Mouse (Mus musculus) hindbrain, postnatal 0 days (tissue): ENCODE measurements around the gene Gm20388. TPM values are rescaled to one million over a fixed set of nuclear protein-coding genes. Genes with fewer than 3 reads are reported as not detected.

Source experiments
- ATAC-seq: fragments of 200-750 bp; cut with Nextera tagmentation; 2 replicates; pipeline ENCODE4 v1.8.0; 2017; ENCODE audit warnings: mild to moderate bottlenecking, moderate TSS enrichment, moderate library complexity
- DNase-seq: peaks from one replicate; pipeline ENCODE4 v3.0.0-alpha.2; 2015; ENCODE audit warnings: low spot score
- H3K27ac ChIP-seq: fragments of 300-500 bp; sonication (generic); 2 replicates; pipeline ENCODE4 v1.5.1; 2014; ENCODE audit warnings: mild to moderate bottlenecking
- H3K27me3 ChIP-seq: fragments of 300-500 bp; sonication (generic); 2 replicates; pipeline ENCODE4 v1.6.1; 2014; ENCODE audit warnings: low read length, mixed read lengths; ENCODE audit not compliant: insufficient read depth
- H3K36me3 ChIP-seq: fragments of 300-500 bp; sonication (generic); 2 replicates; pipeline ENCODE4 v1.6.1; 2014; ENCODE audit warnings: low read length, mixed read lengths; ENCODE audit not compliant: insufficient read depth
- H3K4me1 ChIP-seq: fragments of 300-500 bp; sonication (generic); 2 replicates; pipeline ENCODE4 v1.6.1; 2014; ENCODE audit warnings: antibody characterized with exemption, low read length, mixed read lengths; ENCODE audit not compliant: insufficient read depth
- H3K4me2 ChIP-seq: fragments of 300-500 bp; sonication (generic); 2 replicates; pipeline ENCODE4 v1.6.1; 2014; ENCODE audit warnings: low read depth, mild to moderate bottlenecking, low read length, moderate library complexity, mixed read lengths
- H3K4me3 ChIP-seq: fragments of 300-500 bp; sonication (generic); 2 replicates; pipeline ENCODE4 v1.5.1; 2014; ENCODE audit warnings: low read length
- H3K9ac ChIP-seq: fragments of 300-500 bp; sonication (generic); replicated peaks from 2 replicates; pipeline ENCODE4 v1.6.1; 2014; ENCODE audit warnings: mild to moderate bottlenecking, low read length, moderate library complexity, mixed read lengths
- H3K9me3 ChIP-seq: fragments of 300-500 bp; sonication (generic); 2 replicates; pipeline ENCODE4 v1.6.1; 2016; ENCODE audit warnings: low read length, mixed read lengths
- CTCF ChIP-seq: IDR thresholded peaks from 2 replicates; pipeline ENCODE4 v1.5.1; 2016; ENCODE audit warnings: antibody characterized with exemption, control low read depth, low read depth
- WGBS: fragments of 180-500 bp; shearing (Covaris S2); extraction: QIAGEN DNeasy Blood & Tissue Kit; methylation state at CpG from one replicate; pipeline ENCODE4 v1.1.7; 2014; 5-methylcytosine and 5-hydroxymethylcytosine counted together
- polyA plus RNA-seq: library from polyadenylated mRNA; unstranded; fragments of >200 nt; fragmentation: Nextera tagmentation; extraction: Ambion mirVana; gene quantifications from 2 replicates; pipeline ENCODE4 v1.2.1, GENCODE M21; 2015
- total RNA-seq: library from RNA; depleted of rRNA; stranded (reverse); fragments of >200 nt; gene quantifications from 2 replicates; pipeline ENCODE4 v1.2.3, GENCODE M21; 2014

Gene Gm20388
- total and polyA plus RNA-seq, 2 experiments from 2014 or later: 71.3 TPM; not detected in 1

DNA sequence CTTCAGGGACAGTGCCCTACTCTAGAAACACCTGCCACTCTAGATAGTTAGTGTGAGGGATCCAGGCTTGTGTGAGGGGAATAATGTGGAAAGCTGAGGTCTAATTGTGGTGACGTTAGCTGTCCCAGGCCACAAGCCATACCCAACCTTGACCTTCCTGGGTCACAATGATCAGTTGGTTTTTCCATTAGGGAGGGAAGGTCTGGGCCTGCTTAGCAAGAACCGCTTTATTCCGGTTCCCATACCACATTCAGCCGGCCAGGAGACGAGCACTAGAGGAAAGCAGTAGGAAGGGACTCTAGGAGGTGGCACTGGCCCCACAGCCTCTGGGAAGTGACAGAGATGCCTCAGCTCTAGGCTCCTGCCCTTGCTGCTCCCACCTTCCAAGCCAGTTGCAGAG is 253.4 kb downstream of the Gm20388 start:
- H3K9ac ChIP-seq: no peak overlapping the region; the same call in 1 of the 2 replicates
- WGBS: 89% methylated on average over 5 of the region's 5 CpGs
- no peaks in the 10 kb centered on the region for H3K9me3 ChIP-seq
- H3K4me1 ChIP-seq: peaks cover 16% of the 10 kb centered on the region
- H3K27ac ChIP-seq: no peak overlapping the region
- peaks cover 3% of the 10 kb centered on the region for H3K36me3 ChIP-seq
- H3K4me2 ChIP-seq: no peak overlapping the region
- no peak for TF ChIP-seq CTCF
- H3K27me3 ChIP-seq: no peaks in the 10 kb centered on the region
- DNase-seq: no peak
- no peak for ATAC-seq
- H3K4me3 ChIP-seq: no peak overlapping the region

DNA sequence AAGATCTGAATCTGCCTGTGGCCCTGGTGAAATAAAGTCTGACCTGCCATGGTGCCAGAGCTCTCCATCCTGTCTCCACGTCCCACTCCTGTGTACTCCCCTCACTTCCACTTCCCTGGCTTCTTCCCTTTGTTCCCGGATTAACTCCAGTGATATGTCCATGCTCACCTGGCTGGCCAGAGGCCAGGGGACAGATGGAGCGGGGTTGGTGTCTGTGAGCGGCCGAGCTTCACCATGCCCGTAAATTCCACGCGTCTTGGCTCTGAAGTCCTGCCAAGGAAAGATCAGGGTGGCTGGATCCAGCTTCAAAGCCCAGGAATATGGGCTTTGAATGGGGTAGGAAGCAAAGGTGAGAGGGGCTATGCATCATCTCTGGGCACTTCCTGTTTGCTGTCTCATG is 256.5 kb downstream of the Gm20388 start:
- H3K36me3 ChIP-seq: no peaks in the 10 kb centered on the region; the same call in none of the 2 replicates
- no peak overlapping the region for H3K4me3 ChIP-seq
- 64% methylated on average over 8 of the region's 8 CpGs for WGBS
- ATAC-seq: no peak
- no peak for TF ChIP-seq CTCF
- H3K27me3 ChIP-seq: no peaks in the 10 kb centered on the region
- H3K4me1 ChIP-seq: peaks cover 13% of the 10 kb centered on the region
- no peak overlapping the region for H3K4me2 ChIP-seq
- no peak overlapping the region for H3K27ac ChIP-seq
- H3K9ac ChIP-seq: no peak overlapping the region
- no peaks in the 10 kb centered on the region for H3K9me3 ChIP-seq
- DNase-seq: no peak

DNA sequence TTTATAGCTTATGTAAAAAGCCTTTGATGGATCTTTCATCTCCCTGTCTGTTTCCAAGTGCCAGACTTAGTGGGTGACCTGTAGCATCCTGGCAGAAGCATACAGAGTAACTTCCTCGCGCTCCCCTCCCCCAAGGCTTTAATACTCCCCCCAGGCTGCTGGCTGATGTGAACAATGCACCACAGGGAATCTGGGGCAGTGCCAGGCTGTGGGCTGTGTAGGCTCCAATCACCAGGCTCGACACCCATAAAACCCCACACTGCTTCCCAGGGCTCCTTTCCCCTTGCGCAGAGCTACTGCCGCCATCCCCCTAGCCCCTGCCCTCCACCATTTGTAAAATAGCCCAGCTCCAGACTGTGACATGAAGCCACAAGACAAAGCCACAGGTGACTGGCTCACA is 257.2 kb downstream of the Gm20388 start:
- WGBS: 28% methylated on average over 5 of the region's 5 CpGs
- H3K9ac ChIP-seq: 0 out of 2 replicates have a peak overlapping the region, but pooled peaks have one; percentile 9

DNA sequence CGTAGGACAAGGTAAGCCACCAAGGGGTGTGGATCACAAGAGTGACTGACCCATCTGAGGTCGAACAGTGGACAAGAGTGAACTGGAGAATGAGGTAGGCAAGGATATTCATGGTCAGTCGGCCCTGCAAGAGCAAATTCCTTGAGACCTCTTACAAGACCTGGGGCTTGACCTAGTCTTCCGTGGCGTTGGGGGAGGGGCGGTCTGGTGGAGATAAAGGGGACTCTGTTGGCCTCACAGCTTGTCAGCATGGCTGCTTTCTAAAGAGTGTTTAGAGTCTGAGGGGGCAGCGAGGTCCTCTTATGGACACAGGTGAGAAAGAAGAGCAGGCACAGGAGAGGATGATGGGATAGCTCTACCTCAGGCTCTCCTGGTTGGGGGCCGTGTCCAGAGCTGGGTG is 258.5 kb downstream of the Gm20388 start:
- TF ChIP-seq CTCF: no peak
- H3K9ac ChIP-seq: no peak overlapping the region
- no peak overlapping the region for H3K4me2 ChIP-seq
- H3K36me3 ChIP-seq: no peaks in the 10 kb centered on the region
- WGBS: 43% methylated on average over 8 of the region's 8 CpGs
- no peak overlapping the region for H3K27ac ChIP-seq
- DNase-seq (no peak), ATAC-seq (no peak)
- H3K27me3 ChIP-seq: no peaks in the 10 kb centered on the region
- H3K4me3 ChIP-seq: no peak overlapping the region
- H3K4me1 ChIP-seq: peaks cover 13% of the 10 kb centered on the region
- H3K9me3 ChIP-seq: no peaks in the 10 kb centered on the region

More for the DNA sequence above, 257.2 kb downstream of the Gm20388 start:
- Histone ChIP-seq H3K4me2 (no peak overlapping the region), H3K36me3 (no peaks in the 10 kb centered on the region), H3K9me3 (no peaks in the 10 kb centered on the region), H3K4me3 (no peak overlapping the region), H3K27me3 (no peaks in the 10 kb centered on the region), H3K4me1 (peaks cover 13% of the 10 kb centered on the region), H3K27ac (peak overlapping the region; percentile 56; the same call in 1 of the 2 replicates)
- peak; percentile 13; the same call in 1 of the 2 replicates for ATAC-seq
- DNase-seq: peak; percentile 39
- no peak for TF ChIP-seq CTCF

DNA sequence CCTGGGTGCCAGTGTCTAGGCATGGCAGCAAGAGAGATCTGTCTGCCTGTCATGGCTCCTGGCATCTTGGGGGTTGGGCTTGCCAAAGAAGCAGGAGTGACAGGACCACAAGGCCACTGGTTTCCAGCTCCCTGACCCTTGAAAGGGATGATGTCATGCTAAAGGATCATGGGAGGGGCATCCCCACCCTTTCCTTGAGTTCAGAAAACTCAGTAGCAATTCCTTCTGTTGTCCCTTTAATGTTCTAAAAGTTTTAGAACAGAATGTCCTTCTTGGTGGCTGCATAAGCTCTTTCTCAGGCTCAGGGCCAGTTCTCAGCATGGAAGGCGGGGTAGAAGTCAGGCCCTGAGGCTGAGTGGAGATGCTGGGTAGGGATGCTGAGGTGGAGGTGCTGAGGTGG is 262.6 kb downstream of the Gm20388 start:
- Histone ChIP-seq H3K36me3 (no peaks in the 10 kb centered on the region), H3K4me3 (no peak overlapping the region), H3K27ac (no peak overlapping the region), H3K4me2 (no peak overlapping the region), H3K27me3 (no peaks in the 10 kb centered on the region), H3K9me3 (no peaks in the 10 kb centered on the region), H3K4me1 (peaks cover 22% of the 10 kb centered on the region), H3K9ac (no peak overlapping the region)
- no peak for ATAC-seq
- DNase-seq: no peak
- no peak for TF ChIP-seq CTCF
- WGBS: 61% methylated on average over 1 of the region's 1 CpGs

DNA sequence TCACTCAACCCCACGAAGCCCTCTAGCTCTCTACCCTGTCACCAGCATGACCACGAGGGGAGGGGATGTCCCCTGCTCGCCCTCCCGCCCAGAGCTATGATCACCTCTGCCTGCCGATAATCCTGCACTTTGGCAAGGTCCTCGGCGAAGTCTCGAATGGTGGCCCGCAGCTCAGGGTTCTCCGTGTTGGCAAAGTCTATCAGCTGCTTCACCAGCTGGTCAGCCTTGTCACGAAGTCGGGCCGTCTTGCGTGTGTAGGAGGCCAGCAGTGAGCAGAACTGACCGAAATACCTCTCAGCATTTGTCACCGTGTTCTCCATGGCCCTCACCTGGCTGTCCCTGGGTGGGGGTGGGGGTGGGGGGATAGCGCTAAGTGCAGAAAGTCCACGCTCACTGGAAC is 264.0 kb downstream of the Gm20388 start:
- H3K27me3 ChIP-seq: no peaks in the 10 kb centered on the region
- ATAC-seq (no peak), DNase-seq (no peak)
- no peaks in the 10 kb centered on the region for H3K9me3 ChIP-seq
- TF ChIP-seq CTCF: no peak
- no peaks in the 10 kb centered on the region for H3K36me3 ChIP-seq
- H3K4me1 ChIP-seq: peaks cover 23% of the 10 kb centered on the region
- H3K4me3 ChIP-seq: no peak overlapping the region
- H3K9ac ChIP-seq: no peak overlapping the region
- 42% methylated on average over 18 of the region's 18 CpGs for WGBS
- no peak overlapping the region for H3K27ac ChIP-seq
- H3K4me2 ChIP-seq: no peak overlapping the region

DNA sequence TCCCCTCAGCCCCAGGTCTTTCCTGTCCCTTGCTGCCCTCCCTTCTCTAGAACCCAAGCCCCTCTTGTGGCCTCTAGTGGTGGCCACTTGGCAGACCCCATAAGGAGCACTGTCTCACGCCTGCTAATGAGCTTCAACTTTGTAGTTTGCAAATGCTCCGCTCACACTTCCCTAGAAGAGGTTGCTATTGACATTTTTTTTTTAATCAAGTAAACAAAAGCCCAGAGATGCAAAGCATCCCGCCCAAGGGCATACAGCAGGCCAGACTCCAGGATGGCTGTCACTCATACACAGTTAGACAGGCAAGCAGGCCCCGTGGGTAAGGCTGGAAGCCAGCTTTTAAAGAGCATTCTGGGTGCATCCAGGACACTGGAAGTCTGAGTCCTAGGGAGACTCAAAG is 266.0 kb downstream of the Gm20388 start:
- DNase-seq (no peak), ATAC-seq (no peak)
- peak overlapping the region; percentile 42; the same call in 1 of the 2 replicates for H3K4me2 ChIP-seq
- no peaks in the 10 kb centered on the region for H3K9me3 ChIP-seq
- peaks cover 23% of the 10 kb centered on the region for H3K4me1 ChIP-seq
- H3K4me3 ChIP-seq: no peak overlapping the region
- TF ChIP-seq CTCF: peak; percentile 27
- no peak overlapping the region for H3K9ac ChIP-seq
- 19% methylated on average over 4 of the region's 4 CpGs for WGBS
- no peak overlapping the region for H3K27ac ChIP-seq
- H3K27me3 ChIP-seq: no peaks in the 10 kb centered on the region
- H3K36me3 ChIP-seq: no peaks in the 10 kb centered on the region
